Mouse (Mus musculus) bone marrow macrophage, adult 2 months (primary cell): Measurements from ENCODE around the gene C2cd2.

Experiments used
- CTCF ChIP-seq: IDR thresholded peaks from 2 replicates; pipeline ENCODE4 v1.5.1; 2012; ENCODE audit warnings: low read depth, mild to moderate bottlenecking, low read length, moderate library complexity
- POLR2A ChIP-seq: IDR thresholded peaks from 2 replicates; pipeline ENCODE4 v1.6.1; 2012; ENCODE audit warnings: mild to moderate bottlenecking, low read depth, low read length, borderline replicate concordance

- TF ChIP-seq CTCF = no peak
- no peak for TF ChIP-seq POLR2A
Measured at GRCm38 (mm10) chr16:97960348-97960747, 2.0 kb downstream of the C2cd2 start.
